Mouse (Mus musculus): Measurements from ENCODE around the gene Fam114a1. TPM values are rescaled to one million over a fixed set of nuclear protein-coding genes. Genes with fewer than 3 reads are reported as not detected.

Fam114a1 gene
- polyA plus RNA-seq, 1 experiment from 2014 or later, result 14.8 TPM

- ATAC-seq (ENCODE audit: low FRiP score), result no peak
- Histone ChIP-seq H3K36me3 (ENCODE audit: control insufficient read depth, insufficient read depth, low read length) (no peaks in the 10 kb centered on the region), H3K4me2 (no peak overlapping the region), H3K9me3 (ENCODE audit: control insufficient read depth, low read length) (no peaks in the 10 kb centered on the region), H3K9ac (ENCODE audit: low read length) (no peak overlapping the region), H3K4me3 (ENCODE audit: low read depth, low read length) (no peak overlapping the region), H3K27ac (ENCODE audit: low read depth, low read length) (no peak overlapping the region), H3K4me1 (ENCODE audit: control insufficient read depth, insufficient read depth, low read length) (no peaks in the 10 kb centered on the region), H3K27me3 (ENCODE audit: control insufficient read depth, insufficient read depth, low read length) (no peaks in the 10 kb centered on the region)
- DNase-seq (ENCODE audit: low spot score, missing footprints), result peak; percentile 81
- 65% methylated on average over 5 of the region's 5 CpGs for WGBS
Measured at GRCm38 (mm10) chr5:65040463-65040862, 70.6 kb downstream of the Fam114a1 start.

GRCm38 (mm10) chr5:65043407-65043895, 73.6 kb downstream of the Fam114a1 start:
- DNase-seq (ENCODE audit: low spot score, missing footprints), result peak; percentile 87
- H3K36me3 ChIP-seq (ENCODE audit: control insufficient read depth, insufficient read depth, low read length), result no peaks in the 10 kb centered on the region
- no peaks in the 10 kb centered on the region for H3K9me3 ChIP-seq (ENCODE audit: control insufficient read depth, low read length)
- no peak overlapping the region for H3K27ac ChIP-seq (ENCODE audit: low read depth, low read length)
- H3K27me3 ChIP-seq (ENCODE audit: control insufficient read depth, insufficient read depth, low read length), result no peaks in the 10 kb centered on the region
- H3K9ac ChIP-seq (ENCODE audit: low read length), result no peak overlapping the region
- WGBS, result 65% methylated on average over 11 of the region's 11 CpGs
- no peak for ATAC-seq (ENCODE audit: low FRiP score)
- H3K4me1 ChIP-seq (ENCODE audit: control insufficient read depth, insufficient read depth, low read length), result no peaks in the 10 kb centered on the region
- no peak overlapping the region for H3K4me2 ChIP-seq
- no peak overlapping the region for H3K4me3 ChIP-seq (ENCODE audit: low read depth, low read length)

- WGBS, result 64% methylated on average over 6 of the region's 6 CpGs
- no peak overlapping the region for H3K4me2 ChIP-seq
- no peaks in the 10 kb centered on the region for H3K27me3 ChIP-seq (ENCODE audit: control insufficient read depth, insufficient read depth, low read length)
- H3K9ac ChIP-seq (ENCODE audit: low read length), result no peak overlapping the region
- no peak for ATAC-seq (ENCODE audit: low FRiP score)
- no peak overlapping the region for H3K27ac ChIP-seq (ENCODE audit: low read depth, low read length)
- H3K36me3 ChIP-seq (ENCODE audit: control insufficient read depth, insufficient read depth, low read length), result no peaks in the 10 kb centered on the region
- DNase-seq (ENCODE audit: low spot score, missing footprints), result peak; percentile 79
- H3K9me3 ChIP-seq (ENCODE audit: control insufficient read depth, low read length), result no peaks in the 10 kb centered on the region; the same call in 1 of the 2 replicates
- no peaks in the 10 kb centered on the region for H3K4me1 ChIP-seq (ENCODE audit: control insufficient read depth, insufficient read depth, low read length)
- no peak overlapping the region for H3K4me3 ChIP-seq (ENCODE audit: low read depth, low read length)
Measured at GRCm38 (mm10) chr5:65045642-65046370, 75.9 kb downstream of the Fam114a1 start.

GRCm38 (mm10) chr5:65046442-65047284, 76.8 kb downstream of the Fam114a1 start:
- H3K27ac ChIP-seq (ENCODE audit: low read depth, low read length), result no peak overlapping the region
- no peaks in the 10 kb centered on the region for H3K4me1 ChIP-seq (ENCODE audit: control insufficient read depth, insufficient read depth, low read length)
- WGBS, result 68% methylated on average over 12 of the region's 12 CpGs
- H3K9ac ChIP-seq (ENCODE audit: low read length), result no peak overlapping the region
- ATAC-seq (ENCODE audit: low FRiP score) (no peak), DNase-seq (ENCODE audit: low spot score, missing footprints) (peak; percentile 41)
- no peaks in the 10 kb centered on the region; the same call in 1 of the 2 replicates for H3K9me3 ChIP-seq (ENCODE audit: control insufficient read depth, low read length)
- no peaks in the 10 kb centered on the region for H3K27me3 ChIP-seq (ENCODE audit: control insufficient read depth, insufficient read depth, low read length)
- no peaks in the 10 kb centered on the region for H3K36me3 ChIP-seq (ENCODE audit: control insufficient read depth, insufficient read depth, low read length)
- H3K4me2 ChIP-seq, result no peak overlapping the region
- H3K4me3 ChIP-seq (ENCODE audit: low read depth, low read length), result no peak overlapping the region

GRCm38 (mm10) chr5:65047285-65047855, 77.5 kb downstream of the Fam114a1 start:
- no peak for ATAC-seq (ENCODE audit: low FRiP score)
- WGBS, result 59% methylated on average over 12 of the region's 12 CpGs

GRCm38 (mm10) chr5:65049880-65050279, 80.0 kb downstream of the Fam114a1 start:
- DNase-seq (ENCODE audit: low spot score, missing footprints) (peak; percentile 77), ATAC-seq (ENCODE audit: low FRiP score) (no peak)
- Histone ChIP-seq H3K4me1 (ENCODE audit: control insufficient read depth, insufficient read depth, low read length) (no peaks in the 10 kb centered on the region), H3K4me3 (ENCODE audit: low read depth, low read length) (no peak overlapping the region), H3K9me3 (ENCODE audit: control insufficient read depth, low read length) (no peaks in the 10 kb centered on the region; the same call in 1 of the 2 replicates), H3K36me3 (ENCODE audit: control insufficient read depth, insufficient read depth, low read length) (no peaks in the 10 kb centered on the region), H3K27me3 (ENCODE audit: control insufficient read depth, insufficient read depth, low read length) (no peaks in the 10 kb centered on the region), H3K9ac (ENCODE audit: low read length) (no peak overlapping the region), H3K27ac (ENCODE audit: low read depth, low read length) (no peak overlapping the region), H3K4me2 (no peak overlapping the region)
- WGBS, result 75% methylated on average over 5 of the region's 5 CpGs

More at GRCm38 (mm10) chr5:65047285-65047855, 77.5 kb downstream of the Fam114a1 start:
- no peaks in the 10 kb centered on the region; the same call in 1 of the 2 replicates for H3K9me3 ChIP-seq (ENCODE audit: control insufficient read depth, low read length)
- H3K4me3 ChIP-seq (ENCODE audit: low read depth, low read length), result no peak overlapping the region
- no peaks in the 10 kb centered on the region for H3K27me3 ChIP-seq (ENCODE audit: control insufficient read depth, insufficient read depth, low read length)
- no peaks in the 10 kb centered on the region for H3K4me1 ChIP-seq (ENCODE audit: control insufficient read depth, insufficient read depth, low read length)
- H3K4me2 ChIP-seq, result no peak overlapping the region
- H3K27ac ChIP-seq (ENCODE audit: low read depth, low read length), result no peak overlapping the region
- H3K36me3 ChIP-seq (ENCODE audit: control insufficient read depth, insufficient read depth, low read length), result no peaks in the 10 kb centered on the region
- H3K9ac ChIP-seq (ENCODE audit: low read length), result no peak overlapping the region
- peak; percentile 80 for DNase-seq (ENCODE audit: low spot score, missing footprints)

- H3K4me2 ChIP-seq, result no peak overlapping the region
- ATAC-seq (ENCODE audit: low FRiP score), result no peak
- H3K4me3 ChIP-seq (ENCODE audit: low read depth, low read length), result no peak overlapping the region
- H3K9ac ChIP-seq (ENCODE audit: low read length), result no peak overlapping the region
- no peaks in the 10 kb centered on the region; the same call in 1 of the 2 replicates for H3K9me3 ChIP-seq (ENCODE audit: control insufficient read depth, low read length)
- H3K36me3 ChIP-seq (ENCODE audit: control insufficient read depth, insufficient read depth, low read length), result no peaks in the 10 kb centered on the region
- no peak for DNase-seq (ENCODE audit: low spot score, missing footprints)
- H3K27me3 ChIP-seq (ENCODE audit: control insufficient read depth, insufficient read depth, low read length), result no peaks in the 10 kb centered on the region
- 88% methylated on average over 3 of the region's 3 CpGs for WGBS
- no peak overlapping the region for H3K27ac ChIP-seq (ENCODE audit: low read depth, low read length)
- no peaks in the 10 kb centered on the region for H3K4me1 ChIP-seq (ENCODE audit: control insufficient read depth, insufficient read depth, low read length)
Measured at GRCm38 (mm10) chr5:65051513-65051912, 81.6 kb downstream of the Fam114a1 start.

- 92% methylated on average over 6 of the region's 6 CpGs for WGBS
- no peak for ATAC-seq (ENCODE audit: low FRiP score)
- no peaks in the 10 kb centered on the region for H3K36me3 ChIP-seq (ENCODE audit: control insufficient read depth, insufficient read depth, low read length)
- no peak overlapping the region for H3K4me3 ChIP-seq (ENCODE audit: low read depth, low read length)
- no peak overlapping the region for H3K9ac ChIP-seq (ENCODE audit: low read length)
- H3K27ac ChIP-seq (ENCODE audit: low read depth, low read length), result no peak overlapping the region
- no peaks in the 10 kb centered on the region for H3K27me3 ChIP-seq (ENCODE audit: control insufficient read depth, insufficient read depth, low read length)
- peak; percentile 28 for DNase-seq (ENCODE audit: low spot score, missing footprints)
- H3K4me1 ChIP-seq (ENCODE audit: control insufficient read depth, insufficient read depth, low read length), result no peaks in the 10 kb centered on the region
- H3K4me2 ChIP-seq, result no peak overlapping the region
- H3K9me3 ChIP-seq (ENCODE audit: control insufficient read depth, low read length), result no peaks in the 10 kb centered on the region
Measured at GRCm38 (mm10) chr5:65057596-65057995, 87.7 kb downstream of the Fam114a1 start.

Measured in midbrain, embryonic 11.5 days (tissue).